Mouse (Mus musculus) effector memory CD4-positive, alpha-beta T cell, adult 7 months (primary cell): Measurements from ENCODE around the gene Thegl. TPM values are rescaled to one million over a fixed set of nuclear protein-coding genes. Genes with fewer than 3 reads are reported as not detected.

Experiments used
- polyA plus RNA-seq: library from polyadenylated mRNA; unstranded; fragments of 100-300 nt; shearing (Covaris generic); gene quantifications from one replicate; pipeline ENCODE4 v1.2.1, GENCODE M21; 2017

Gene Thegl
- not detected for polyA plus RNA-seq

GRCm38 (mm10) chr5:77015544-77016482 is at the start of gene Thegl:
Gene Thegl (plus strand): TSS chr5:77016023.

GRCm38 (mm10) chr5:76974554-76975285 is 41.1 kb upstream of the Thegl start, which contains the start of gene Srp72:
Gene Srp72 (plus strand): TSS chr5:76974683.

GRCm38 (mm10) chr5:77004051-77004821 is 11.6 kb upstream of the Thegl start, which contains the start of gene Arl9:
Gene Arl9 (plus strand): TSS chr5:77004055.

Other genes with a start within 250 kb of the Thegl start
- gene Aasdh, start 110.5 kb upstream of the Thegl start, polyA plus RNA-seq = 17.1 TPM
- gene Paics, start 64.7 kb upstream of the Thegl start, polyA plus RNA-seq = 64.4 TPM
- gene Ppat, start 64.4 kb upstream of the Thegl start, polyA plus RNA-seq = 24.4 TPM
- gene Srp72, start 41.3 kb upstream of the Thegl start, polyA plus RNA-seq = 82.8 TPM
- not detected for gene Arl9, start 12.0 kb upstream of the Thegl start, polyA plus RNA-seq
- 632 TPM for gene Hopx, start 99.1 kb downstream of the Thegl start, polyA plus RNA-seq
- not detected for gene Spink2, start 195.4 kb downstream of the Thegl start, polyA plus RNA-seq
- gene Rest, start 249.5 kb downstream of the Thegl start, polyA plus RNA-seq = 32.6 TPM